Mouse (Mus musculus) CH12.LX (cell line): ENCODE data around the gene 4921504E06Rik. TPM values are rescaled to one million over a fixed set of nuclear protein-coding genes. Genes with fewer than 3 reads are reported as not detected.

Source experiments
- DNase-seq: peaks from one replicate; pipeline ENCODE4 v3.0.0-alpha.2; 2013; ENCODE audit errors: extremely low read depth
- H3K27ac ChIP-seq: 2 replicates; pipeline ENCODE4 v1.5.1; 2012; ENCODE audit warnings: low read depth, mild to moderate bottlenecking, control low read depth, moderate library complexity; ENCODE audit not compliant: insufficient read depth
- H3K27me3 ChIP-seq: replicated peaks from 2 replicates; pipeline ENCODE3; 2012; ENCODE audit warnings: inconsistent platforms
- H3K36me3 ChIP-seq, 2 experiments: replicated peaks in 1 of 2; 2 replicates each; pipeline versions ENCODE3 to v1.6.1; 2012; ENCODE audit warnings: inconsistent platforms in 1 of 2, low read length in 1 of 2, mild to moderate bottlenecking in 1 of 2, mixed read lengths in 1 of 2, moderate library complexity in 1 of 2; ENCODE audit not compliant: control insufficient read depth in 1 of 2, insufficient read depth in 1 of 2
- H3K4me1 ChIP-seq, 2 experiments: 2 replicates each; pipeline ENCODE4 v1.6.1; 2012; ENCODE audit warnings: inconsistent platforms in 1 of 2, moderate library complexity in 1 of 2; ENCODE audit not compliant: insufficient read depth in 2 of 2, control insufficient read depth in 1 of 2
- H3K4me2 ChIP-seq: 2 replicates; pipeline ENCODE4 v1.6.1; 2012; ENCODE audit warnings: low read depth, mild to moderate bottlenecking, control low read depth; ENCODE audit not compliant: poor library complexity, insufficient read depth, severe bottlenecking
- H3K4me3 ChIP-seq, 3 experiments: fragments of 150-350 bp in 1 of 3; sonication (generic) in 1 of 3; replicated peaks in 1 of 3; 2 replicates each; pipeline versions ENCODE3 to v1.5.1; 2011 to 2012; ENCODE audit warnings: low read depth in 2 of 3, low read length in 2 of 3, mild to moderate bottlenecking in 2 of 3, moderate library complexity in 2 of 3, control low read depth in 1 of 3, improper control_type of control experiment in 1 of 3, inconsistent platforms in 1 of 3, mixed read lengths in 1 of 3; ENCODE audit not compliant: poor library complexity in 1 of 3
- H3K79me2 ChIP-seq: replicated peaks from 2 replicates; pipeline ENCODE4 v1.6.1; 2012; ENCODE audit warnings: mild to moderate bottlenecking, moderate library complexity; ENCODE audit not compliant: control insufficient read depth, poor library complexity, insufficient read depth, severe bottlenecking; ENCODE audit errors: extremely low read depth
- H3K9ac ChIP-seq: 2 replicates; pipeline ENCODE4 v1.6.1; 2012; ENCODE audit warnings: low read depth, mild to moderate bottlenecking, control low read depth, moderate library complexity; ENCODE audit not compliant: insufficient read depth
- H3K9me3 ChIP-seq: replicated peaks from 2 replicates; pipeline ENCODE3; 2012; ENCODE audit warnings: low read length, inconsistent platforms, mixed read lengths
- BHLHE40 ChIP-seq: IDR thresholded peaks from 2 replicates; pipeline ENCODE4 v1.6.1; 2011; ENCODE audit warnings: mild to moderate bottlenecking, low read depth, low read length, improper control_type of control experiment
- CHD2 ChIP-seq: IDR thresholded peaks from 2 replicates; pipeline ENCODE4 v1.6.1; 2011; ENCODE audit warnings: low read length, improper control_type of control experiment
- EP300 ChIP-seq: IDR thresholded peaks from 2 replicates; pipeline ENCODE4 v1.6.1; 2011; ENCODE audit warnings: low read length, improper control_type of control experiment
- GABPA ChIP-seq: IDR thresholded peaks from 2 replicates; pipeline ENCODE4 v1.6.1; 2012; ENCODE audit warnings: low read depth, low read length, improper control_type of control experiment, inconsistent platforms; ENCODE audit not compliant: insufficient replicate concordance
- HCFC1 ChIP-seq: IDR thresholded peaks from 2 replicates; pipeline ENCODE4 v1.6.1; 2012; ENCODE audit warnings: low read depth, mild to moderate bottlenecking, inconsistent platforms, low read length, improper control_type of control experiment
- JUN ChIP-seq: IDR thresholded peaks from 2 replicates; pipeline ENCODE4 v1.6.1; 2011; ENCODE audit warnings: low read depth, mild to moderate bottlenecking, low read length, improper control_type of control experiment, moderate library complexity; ENCODE audit not compliant: insufficient read depth
- JUND ChIP-seq: conservative IDR thresholded peaks from 2 replicates; pipeline ENCODE4 v1.6.1; 2011; ENCODE audit warnings: low read depth, low read length, improper control_type of control experiment
- KAT2A ChIP-seq: IDR thresholded peaks from 2 replicates; pipeline ENCODE4 v1.6.1; 2012; ENCODE audit warnings: low read length, improper control_type of control experiment, inconsistent platforms; ENCODE audit not compliant: insufficient replicate concordance
- MAFK ChIP-seq: IDR thresholded peaks from 2 replicates; pipeline ENCODE4 v1.6.1; 2011; ENCODE audit warnings: low read length, improper control_type of control experiment; ENCODE audit not compliant: insufficient replicate concordance
- MAX ChIP-seq: IDR thresholded peaks from 2 replicates; pipeline ENCODE4 v1.6.1; 2011; ENCODE audit warnings: low read length, improper control_type of control experiment
- MEF2A ChIP-seq: IDR thresholded peaks from 2 replicates; pipeline ENCODE4 v1.6.1; 2014; ENCODE audit warnings: low read depth, mild to moderate bottlenecking, inconsistent platforms, low read length, improper control_type of control experiment, borderline replicate concordance
- MXI1 ChIP-seq: IDR thresholded peaks from 2 replicates; pipeline ENCODE4 v1.6.1; 2011; ENCODE audit warnings: mild to moderate bottlenecking, low read depth, low read length, improper control_type of control experiment
- MYC ChIP-seq: IDR thresholded peaks from 2 replicates; pipeline ENCODE4 v1.6.1; 2011; ENCODE audit warnings: low read depth, mild to moderate bottlenecking, improper control_type of control experiment, low read length
- NELFE ChIP-seq: IDR thresholded peaks from 2 replicates; pipeline ENCODE4 v1.6.1; 2011; ENCODE audit warnings: low read depth, low read length, improper control_type of control experiment
- POLR2AphosphoS2 ChIP-seq: IDR thresholded peaks from 2 replicates; pipeline ENCODE4 v1.6.1; 2011; ENCODE audit warnings: low read depth, low read length, improper control_type of control experiment
- UBTF ChIP-seq: IDR thresholded peaks from 2 replicates; pipeline ENCODE4 v1.6.1; 2012; ENCODE audit warnings: low read depth, mild to moderate bottlenecking, inconsistent platforms, low read length, improper control_type of control experiment, moderate library complexity
- ZKSCAN1 ChIP-seq: IDR thresholded peaks from 2 replicates; pipeline ENCODE4 v1.6.1; 2012; ENCODE audit warnings: low read depth, inconsistent platforms, low read length, improper control_type of control experiment, borderline replicate concordance
- ZMIZ1 ChIP-seq: IDR thresholded peaks from 2 replicates; pipeline ENCODE4 v1.6.1; 2012; ENCODE audit warnings: low read depth, mild to moderate bottlenecking, inconsistent platforms, low read length, improper control_type of control experiment
- ZNF384 ChIP-seq: IDR thresholded peaks from 2 replicates; pipeline ENCODE4 v1.6.1; 2012; ENCODE audit warnings: low read depth, low read length, improper control_type of control experiment, inconsistent platforms
- dilution Hi-C: fragments of 300-500 bp; cut with MboI; formaldehyde crosslinking; loops from 2 replicates; pipeline ENCODE4 v1.14.3; 2020; ENCODE audit warnings: low sequenced_read_pairs; ENCODE audit not compliant: extremely low pct_unique_long_range_greater_than_20kb, extremely low pct_ligation_motif_present
- in situ Hi-C: fragments of 300-500 bp; cut with MboI; formaldehyde crosslinking; loops from 3 replicates; pipeline ENCODE4 v1.14.3; 2019; ENCODE audit warnings: low sequenced_read_pairs, low pct_ligation_motif_present, low pct_unique_long_range_greater_than_20kb, mixed read lengths
- polyA plus RNA-seq: library from polyadenylated mRNA; unstranded; fragments of >175 nt; gene quantifications from 2 replicates; pipeline ENCODE4 v1.2.1, GENCODE M21; 2012; ENCODE audit warnings: low read depth; ENCODE audit not compliant: insufficient read length
- total RNA-seq, 2 experiments: library from RNA; depleted of rRNA; stranded (reverse); fragments of 300-350 nt in 1 of 2; fragments of >200 nt in 1 of 2; gene quantifications; 2 replicates each; pipeline ENCODE4 v1.2.3; 2012 to 2014

The 4921504E06Rik gene
- total and polyA plus RNA-seq, 3 experiments, result not detected

DNA sequence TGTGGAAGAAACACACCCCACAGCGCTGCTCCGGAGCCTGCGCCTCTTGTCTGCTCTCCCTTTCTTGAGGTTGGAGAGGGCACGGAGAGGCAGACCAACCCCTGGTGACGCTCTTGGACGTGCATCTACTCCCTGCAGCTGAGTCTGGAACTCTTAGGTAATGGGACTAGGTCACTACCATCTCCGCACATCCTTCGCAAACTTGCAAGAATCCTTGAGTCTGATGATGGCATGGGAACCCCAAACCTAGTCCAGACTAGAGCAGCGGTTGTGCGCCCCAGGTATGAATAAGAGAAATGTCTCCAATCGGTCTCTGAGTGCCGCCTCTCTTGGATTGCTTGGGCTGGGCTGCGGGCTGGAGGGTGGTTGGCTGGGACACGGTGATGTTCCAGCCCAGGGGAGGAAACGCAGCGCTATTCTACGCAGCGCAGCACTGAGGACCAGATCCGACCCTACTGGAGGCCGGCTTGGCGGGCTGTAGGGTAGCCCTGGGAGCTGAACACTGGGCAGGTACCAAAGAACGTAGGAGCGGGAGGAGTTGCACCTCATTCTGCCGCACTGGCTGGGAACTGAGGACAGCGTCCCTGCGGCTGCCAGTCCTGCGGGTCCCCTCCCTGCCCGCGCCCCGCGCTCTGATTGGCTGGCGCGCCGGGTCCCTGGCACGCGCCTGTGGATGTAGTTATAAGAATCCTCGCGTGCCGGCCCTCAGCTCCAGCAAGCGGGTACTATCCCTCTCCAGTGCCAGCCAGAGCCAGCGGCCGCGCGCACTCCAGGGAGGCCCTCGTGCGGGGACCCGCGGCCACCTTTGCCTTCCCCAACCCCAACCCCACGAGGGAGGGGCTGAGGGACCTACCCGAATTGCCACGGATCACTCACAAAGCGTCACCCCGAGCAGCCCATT lies 108.5 kb downstream of the 4921504E06Rik start, which contains the start of gene Ptf1a:
Gene Ptf1a, plus strand, starts transcription at position 733 of the 901 bp plus-strand sequence.
- Histone ChIP-seq H3K9ac (no peak within 1 kb of the TSS), H3K4me3 (no peak within 1 kb of the TSS)
- no peak for TF ChIP-seq KAT2A
- no peak for TF ChIP-seq ZKSCAN1
- TF ChIP-seq MYC, result no peak
- TF ChIP-seq HCFC1, result no peak
- no peak for TF ChIP-seq CHD2
- no peak for TF ChIP-seq MAFK
- TF ChIP-seq, all 38 proteins: peak for 0
- Histone ChIP-seq H3K4me1 (no peaks in the 10 kb centered on the region), H3K79me2 (no peaks in the 10 kb centered on the region), H3K27ac (no peak within 1 kb of the TSS), H3K4me2 (no peak within 1 kb of the TSS), H3K27me3 (no peaks in the 10 kb centered on the region), H3K36me3 (no peaks in the 10 kb centered on the region), H3K9me3 (peaks cover 13% of the 10 kb centered on the region)
- dilution Hi-C loops (no loop called here), in situ Hi-C loops (no loop called here)
- no peak for DNase-seq

DNA sequence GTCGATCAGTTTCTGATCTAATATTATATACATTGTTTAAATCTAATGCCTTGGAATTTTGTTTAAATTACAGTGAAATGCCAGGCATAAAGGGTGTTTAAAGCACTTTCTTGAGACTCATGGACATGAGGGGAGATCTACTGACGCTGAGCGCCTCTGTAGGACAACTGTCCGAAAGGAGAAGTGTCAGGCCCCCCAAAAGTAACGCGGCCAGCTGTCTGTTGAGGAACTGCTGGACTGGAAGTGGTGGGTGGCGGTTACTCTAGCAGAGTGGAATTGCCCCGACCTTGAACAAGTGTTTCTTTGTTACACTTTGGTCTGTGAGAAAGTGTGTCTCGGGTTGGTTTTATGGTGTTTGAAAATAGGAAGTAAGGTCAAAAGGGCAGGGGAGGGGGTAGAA lies 109.4 kb downstream of the 4921504E06Rik start:
- H3K9ac ChIP-seq, result no peak overlapping the region
- H3K79me2 ChIP-seq, result no peaks in the 10 kb centered on the region
- no peak overlapping the region for H3K27ac ChIP-seq
- TF ChIP-seq BHLHE40 (no peak), UBTF (no peak), ZNF384 (no peak), MXI1 (no peak), MEF2A (no peak), JUND (no peak), POLR2AphosphoS2 (no peak), EP300 (no peak), JUN (no peak), MAX (no peak), ZMIZ1 (no peak), GABPA (no peak), NELFE (no peak), MYC (no peak), HCFC1 (no peak)
- TF ChIP-seq, all 38 proteins: peak for 0
- Histone ChIP-seq H3K36me3 (no peaks in the 10 kb centered on the region), H3K27me3 (no peaks in the 10 kb centered on the region), H3K9me3 (peaks cover 13% of the 10 kb centered on the region), H3K4me2 (no peak overlapping the region), H3K4me1 (no peaks in the 10 kb centered on the region), H3K4me3 (no peak overlapping the region)
- dilution Hi-C loops (no loop called here), in situ Hi-C loops (no loop called here)
- DNase-seq, result no peak
